Mouse (Mus musculus) liver, adult 2 months (tissue): ENCODE measurements around the gene Dbil5.

Experiments used
- CTCF ChIP-seq: fragments of 200-500 bp; IDR thresholded peaks from 2 replicates; pipeline ENCODE4 v1.5.1; 2011; ENCODE audit warnings: low read depth, low read length, control low read depth
- POLR2A ChIP-seq: fragments of 200-500 bp; IDR thresholded peaks from 2 replicates; pipeline ENCODE4 v1.6.1; 2011; ENCODE audit warnings: low read length, control low read depth; ENCODE audit not compliant: insufficient read depth; ENCODE audit errors: extremely low read depth

GRCm38 (mm10) chr11:76186908-76187307 is 30.5 kb upstream of the Dbil5 start:
- TF ChIP-seq POLR2A (no peak), CTCF (no peak)
